Mouse (Mus musculus) spleen, adult 2 months (tissue): ENCODE data around the gene Scn4a.

Source experiments
- CTCF ChIP-seq: fragments of 200-500 bp; IDR thresholded peaks from 2 replicates; pipeline ENCODE4 v1.5.1; 2011; ENCODE audit warnings: mild to moderate bottlenecking, inconsistent platforms; ENCODE audit not compliant: insufficient read depth, insufficient read length, insufficient replicate concordance; ENCODE audit errors: extremely low read depth
- POLR2A ChIP-seq: fragments of 200-500 bp; IDR thresholded peaks from 2 replicates; pipeline ENCODE4 v1.6.1; 2011; ENCODE audit warnings: low read depth, low read length, inconsistent platforms

DNA sequence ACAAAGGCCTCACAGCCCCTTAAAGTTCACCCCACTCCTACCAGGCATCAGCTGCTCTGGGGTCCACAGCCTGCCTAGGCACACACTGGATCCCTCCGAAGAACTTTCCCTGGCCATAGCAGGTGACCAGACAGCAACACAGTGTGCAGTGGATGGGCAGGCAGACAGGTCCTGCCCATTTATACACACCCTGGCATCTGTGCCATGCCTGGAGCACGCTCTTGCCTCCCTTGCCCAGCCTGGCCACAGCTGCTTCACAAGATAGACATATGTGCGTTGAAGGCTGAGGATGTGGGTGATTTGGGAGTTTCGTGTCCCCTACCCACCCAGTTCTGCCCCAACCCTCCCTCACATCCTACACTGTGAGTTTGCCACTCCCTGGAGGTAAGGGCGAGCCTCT, 15.1 kb downstream of the Scn4a start:
- TF ChIP-seq POLR2A (no peak), CTCF (no peak)
